Mouse (Mus musculus) lung, embryonic 14.5 days (tissue): ENCODE data around the gene Palld. TPM values are rescaled to one million over a fixed set of nuclear protein-coding genes. Genes with fewer than 3 reads are reported as not detected.
A peak's percentile ranks its signal among the peaks of the same experiment; 100 is the strongest.

ENCODE experiments used
- ATAC-seq: fragments of 200-750 bp; cut with Nextera tagmentation; 2 replicates; pipeline ENCODE4 v1.8.0; 2017; ENCODE audit warnings: mild to moderate bottlenecking, moderate TSS enrichment, moderate library complexity; ENCODE audit not compliant: insufficient read depth
- DNase-seq: peaks from one replicate; pipeline ENCODE4 v3.0.0-alpha.2; 2015
- H3K27ac ChIP-seq: fragments of 300-500 bp; sonication (generic); 2 replicates; pipeline ENCODE4 v1.5.1; 2014; ENCODE audit warnings: low read depth, mild to moderate bottlenecking, moderate library complexity
- H3K27me3 ChIP-seq: fragments of 300-500 bp; sonication (generic); 2 replicates; pipeline ENCODE4 v1.6.1; 2014; ENCODE audit warnings: low read length, control low read depth; ENCODE audit not compliant: insufficient read depth
- H3K36me3 ChIP-seq: fragments of 300-500 bp; sonication (generic); 2 replicates; pipeline ENCODE4 v1.6.1; 2014; ENCODE audit warnings: control low read depth; ENCODE audit not compliant: insufficient read depth
- H3K4me1 ChIP-seq: fragments of 300-500 bp; sonication (generic); 2 replicates; pipeline ENCODE4 v1.6.1; 2014; ENCODE audit warnings: antibody characterized with exemption, control low read depth; ENCODE audit not compliant: insufficient read depth
- H3K4me2 ChIP-seq: fragments of 300-500 bp; sonication (generic); 2 replicates; pipeline ENCODE4 v1.6.1; 2014; ENCODE audit warnings: mild to moderate bottlenecking
- H3K4me3 ChIP-seq: fragments of 300-500 bp; sonication (generic); 2 replicates; pipeline ENCODE4 v1.5.1; 2014; ENCODE audit warnings: low read depth, low read length
- H3K9ac ChIP-seq: fragments of 300-500 bp; sonication (generic); 2 replicates; pipeline ENCODE4 v1.6.1; 2014
- H3K9me3 ChIP-seq: fragments of 300-500 bp; sonication (generic); 2 replicates; pipeline ENCODE4 v1.6.1; 2016; ENCODE audit warnings: low read depth, low read length, control low read depth
- CTCF ChIP-seq: IDR thresholded peaks from 2 replicates; pipeline ENCODE4 v1.5.1; 2016; ENCODE audit warnings: antibody characterized with exemption, low read depth
- WGBS: fragments of 180-500 bp; shearing (Covaris S2); extraction: QIAGEN DNeasy Blood & Tissue Kit; methylation state at CpG from one replicate; pipeline ENCODE4 v1.1.7; 2014; 5-methylcytosine and 5-hydroxymethylcytosine counted together
- polyA plus RNA-seq: library from polyadenylated mRNA; unstranded; fragments of >200 nt; fragmentation: Nextera tagmentation; extraction: Ambion mirVana; gene quantifications from 2 replicates; pipeline ENCODE4 v1.2.1, GENCODE M21; 2014

The Palld gene
- polyA plus RNA-seq, 1 experiment from 2014 or later: 85.0 TPM

DNA sequence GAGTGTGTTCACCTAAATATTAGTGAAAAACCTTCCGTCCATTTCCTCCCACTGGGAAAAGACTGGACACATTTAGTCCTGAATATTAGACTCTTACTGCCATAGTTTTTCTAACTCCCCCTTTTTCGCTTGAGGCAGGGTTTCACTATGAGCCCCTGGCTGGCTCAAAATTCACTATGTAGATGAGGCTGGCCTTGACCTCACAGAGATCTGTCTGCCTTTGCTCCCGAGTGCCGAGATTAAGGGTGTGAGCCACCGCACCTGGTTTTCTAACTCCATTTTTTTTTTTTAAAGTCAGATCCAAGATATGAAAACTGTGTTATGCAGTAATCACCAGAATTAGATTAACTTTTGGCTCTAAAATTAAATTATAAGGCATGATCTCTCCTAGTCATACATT lies 369.7 kb downstream of the Palld start:
- no peaks in the 10 kb centered on the region for H3K27me3 ChIP-seq
- WGBS: 74% methylated on average over 5 of the region's 5 CpGs
- ATAC-seq: no peak

GRCm38 (mm10) chr8:61531944-61532795 lies 370.3 kb downstream of the Palld start:
- no peak overlapping the region for H3K4me3 ChIP-seq
- H3K27me3 ChIP-seq: no peaks in the 10 kb centered on the region
- no peaks in the 10 kb centered on the region for H3K9me3 ChIP-seq
- no peaks in the 10 kb centered on the region for H3K4me1 ChIP-seq
- no peak overlapping the region for H3K27ac ChIP-seq
- H3K4me2 ChIP-seq: no peak overlapping the region
- H3K36me3 ChIP-seq: peaks cover 68% of the 10 kb centered on the region
- DNase-seq: peak; percentile 35
- ATAC-seq: no peak
- H3K9ac ChIP-seq: no peak overlapping the region
- peak; percentile 49 for TF ChIP-seq CTCF
- 69% methylated on average over 22 of the region's 22 CpGs for WGBS

More for the DNA sequence above, 369.7 kb downstream of the Palld start:
- Histone ChIP-seq H3K4me3 (no peak overlapping the region), H3K27ac (no peak overlapping the region), H3K9ac (no peak overlapping the region), H3K9me3 (no peaks in the 10 kb centered on the region), H3K36me3 (peaks cover 70% of the 10 kb centered on the region), H3K4me1 (no peaks in the 10 kb centered on the region), H3K4me2 (no peak overlapping the region)
- no peak for DNase-seq
- no peak for TF ChIP-seq CTCF

GRCm38 (mm10) chr8:61528642-61529041 lies 373.8 kb downstream of the Palld start:
- Histone ChIP-seq H3K27ac (no peak overlapping the region), H3K4me1 (no peaks in the 10 kb centered on the region)
- DNase-seq: no peak

GRCm38 (mm10) chr8:61528197-61528596 lies 374.3 kb downstream of the Palld start:
- Histone ChIP-seq H3K4me3 (no peak overlapping the region), H3K4me1 (no peaks in the 10 kb centered on the region), H3K9ac (no peak overlapping the region), H3K4me2 (no peak overlapping the region), H3K27me3 (no peaks in the 10 kb centered on the region), H3K9me3 (no peaks in the 10 kb centered on the region), H3K36me3 (peaks cover 56% of the 10 kb centered on the region), H3K27ac (no peak overlapping the region)
- TF ChIP-seq CTCF: no peak
- ATAC-seq (no peak), DNase-seq (no peak)
- 86% methylated on average over 9 of the region's 9 CpGs for WGBS

More at GRCm38 (mm10) chr8:61528642-61529041, 373.8 kb downstream of the Palld start:
- H3K36me3 ChIP-seq: peaks cover 59% of the 10 kb centered on the region
- TF ChIP-seq CTCF: no peak
- H3K9me3 ChIP-seq: no peaks in the 10 kb centered on the region
- H3K27me3 ChIP-seq: no peaks in the 10 kb centered on the region
- ATAC-seq: no peak
- no peak overlapping the region for H3K4me3 ChIP-seq
- H3K4me2 ChIP-seq: no peak overlapping the region
- no peak overlapping the region for H3K9ac ChIP-seq
- 70% methylated on average over 6 of the region's 6 CpGs for WGBS

GRCm38 (mm10) chr8:61527037-61527436 lies 375.5 kb downstream of the Palld start:
- no peak for TF ChIP-seq CTCF
- H3K9me3 ChIP-seq: no peaks in the 10 kb centered on the region
- no peak overlapping the region for H3K27ac ChIP-seq
- ATAC-seq: no peak
- DNase-seq: no peak
- WGBS: 77% methylated on average over 14 of the region's 14 CpGs
- no peaks in the 10 kb centered on the region for H3K27me3 ChIP-seq
- H3K36me3 ChIP-seq: peaks cover 64% of the 10 kb centered on the region
- no peaks in the 10 kb centered on the region for H3K4me1 ChIP-seq
- no peak overlapping the region for H3K9ac ChIP-seq
- no peak overlapping the region for H3K4me3 ChIP-seq
- H3K4me2 ChIP-seq: no peak overlapping the region

- DNase-seq: peak; percentile 76
- peak; percentile 60 for TF ChIP-seq CTCF
- H3K9me3 ChIP-seq: no peaks in the 10 kb centered on the region
- WGBS: 0% methylated on average over 1 of the region's 1 CpGs
- no peaks in the 10 kb centered on the region for H3K4me1 ChIP-seq
- no peak overlapping the region for H3K9ac ChIP-seq
- no peak overlapping the region for H3K4me3 ChIP-seq
- no peak overlapping the region for H3K27ac ChIP-seq
- H3K4me2 ChIP-seq: no peak overlapping the region
- peaks cover 58% of the 10 kb centered on the region for H3K36me3 ChIP-seq
- H3K27me3 ChIP-seq: no peaks in the 10 kb centered on the region
- ATAC-seq: no peak
Measured at GRCm38 (mm10) chr8:61522132-61522531, 380.4 kb downstream of the Palld start.

DNA sequence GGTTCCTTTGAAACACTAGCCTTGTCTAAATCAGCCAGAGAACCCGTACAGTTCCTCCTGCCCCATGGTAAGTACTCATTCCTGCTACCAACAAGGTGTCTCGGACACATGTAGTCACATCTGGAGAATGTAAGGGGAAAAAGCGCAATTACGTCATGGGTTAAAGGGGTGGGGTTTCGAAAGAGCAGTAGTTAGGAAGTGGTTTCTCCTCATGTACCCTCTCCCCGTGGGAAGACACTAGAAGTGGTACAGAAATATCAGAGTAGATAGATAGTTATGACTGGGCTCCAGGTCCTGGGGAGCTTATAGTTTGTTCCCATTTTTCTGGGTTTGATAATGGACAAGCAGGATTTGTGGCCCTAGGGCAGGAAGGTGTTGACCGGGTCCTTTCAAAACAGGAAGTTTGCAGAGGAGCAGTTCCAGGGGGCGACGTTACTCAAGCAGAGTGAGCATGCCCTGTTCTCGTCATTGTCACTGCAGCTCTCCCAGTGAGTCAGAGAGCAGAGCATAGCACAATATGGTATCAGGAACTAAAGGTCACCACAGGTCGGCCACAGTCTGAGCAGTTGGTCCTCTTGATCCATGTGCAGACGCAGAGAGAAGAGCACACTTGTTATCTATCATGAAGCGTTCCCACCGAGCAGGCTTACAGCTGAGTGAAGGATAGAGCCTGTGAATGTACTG lies 384.8 kb downstream of the Palld start:
- peaks cover 68% of the 10 kb centered on the region for H3K36me3 ChIP-seq
- no peak for TF ChIP-seq CTCF
- 69% methylated on average over 14 of the region's 14 CpGs for WGBS

More for the DNA sequence above, 384.8 kb downstream of the Palld start:
- no peaks in the 10 kb centered on the region for H3K9me3 ChIP-seq
- H3K27ac ChIP-seq: no peak overlapping the region
- no peak overlapping the region for H3K4me2 ChIP-seq
- no peak overlapping the region for H3K9ac ChIP-seq
- H3K4me1 ChIP-seq: no peaks in the 10 kb centered on the region
- DNase-seq (no peak), ATAC-seq (no peak)
- no peak overlapping the region for H3K4me3 ChIP-seq
- H3K27me3 ChIP-seq: no peaks in the 10 kb centered on the region
